Mouse (Mus musculus): ENCODE measurements around the gene Golgb1.
A peak's percentile ranks its signal among the peaks of the same experiment; 100 is the strongest.

Gene Golgb1

GRCm38 (mm10) chr16:36946459-36947159, 71.7 kb downstream of the Golgb1 start:
- peak; percentile 79 for DNase-seq

- DNase-seq, result peak; percentile 72
Measured at GRCm38 (mm10) chr16:36947646-36948197, 72.8 kb downstream of the Golgb1 start.

GRCm38 (mm10) chr16:36949614-36950336, 74.8 kb downstream of the Golgb1 start:
- DNase-seq, result peak; percentile 46

DNA sequence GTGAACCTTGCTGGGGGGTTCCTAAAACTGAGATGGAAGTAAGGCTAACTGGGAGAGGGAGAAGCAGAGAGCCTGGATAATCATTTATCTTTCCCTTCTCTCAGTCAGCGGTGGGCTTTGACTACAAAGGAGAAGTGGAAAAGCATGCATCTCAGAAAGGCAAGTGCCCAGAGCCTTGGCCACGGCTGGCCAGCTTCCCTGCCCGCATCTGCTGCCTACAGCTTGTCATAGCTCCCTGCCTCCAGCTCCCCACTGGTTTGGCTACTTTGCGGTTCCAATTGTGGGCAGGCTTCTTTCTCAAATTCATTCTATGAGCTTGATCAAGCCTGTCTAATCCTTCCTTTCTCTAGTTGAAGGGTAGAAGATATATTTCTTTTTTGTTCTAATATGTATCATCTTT, 76.1 kb downstream of the Golgb1 start:
- DNase-seq, result peak; percentile 14

DNA sequence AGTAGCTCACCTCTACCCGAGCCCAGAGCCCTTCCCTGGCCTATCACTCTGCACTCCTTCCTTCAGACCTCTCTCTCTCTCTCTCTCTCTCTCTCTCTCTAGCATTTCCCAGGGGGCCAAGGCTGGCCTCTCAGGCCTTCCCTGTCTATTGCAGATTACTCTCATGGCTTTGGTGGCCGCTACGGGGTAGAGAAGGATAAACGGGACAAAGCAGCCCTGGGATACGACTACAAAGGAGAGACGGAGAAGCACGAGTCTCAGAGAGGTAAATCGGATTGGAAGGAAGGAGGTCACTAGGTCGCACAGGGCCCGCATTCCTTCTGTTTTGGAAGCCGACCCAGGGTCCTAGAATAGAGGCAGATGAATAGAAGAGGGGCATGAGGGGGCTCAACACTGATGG, 80.2 kb downstream of the Golgb1 start:
- peak; percentile 67 for DNase-seq

DNA sequence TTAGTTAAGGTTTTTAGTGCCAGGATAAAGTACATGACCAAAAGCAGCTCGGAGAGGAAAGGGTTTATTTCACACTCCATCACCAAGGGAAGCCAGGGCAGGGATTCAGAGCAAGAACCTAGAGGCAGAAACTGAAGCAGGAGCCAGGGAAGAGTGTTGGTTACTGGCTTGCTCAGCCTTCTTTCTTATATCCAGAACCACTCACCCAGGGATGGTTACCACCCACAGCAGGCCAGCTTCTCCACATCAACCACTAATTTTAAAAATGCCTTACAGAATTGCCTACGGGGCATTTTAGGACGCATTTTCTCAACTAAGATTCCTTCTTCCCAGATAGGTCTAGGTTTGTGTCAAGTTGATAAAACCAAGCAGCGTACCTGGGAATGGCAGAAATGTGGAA, 88.5 kb downstream of the Golgb1 start:
- no peak for DNase-seq

GRCm38 (mm10) chr16:36979127-36979526, 104.2 kb downstream of the Golgb1 start:
- peak; percentile 61 for DNase-seq

All from heart, adult 11 months (tissue).